Mouse (Mus musculus) forebrain, embryonic 14.5 days (tissue): ENCODE results near the gene Ppfibp1. TPM values are rescaled to one million over a fixed set of nuclear protein-coding genes. Genes with fewer than 3 reads are reported as not detected.

Experiments used
- ATAC-seq: fragments of 200-750 bp; cut with Nextera tagmentation; 2 replicates; pipeline ENCODE4 v1.8.0; 2017; ENCODE audit warnings: mild to moderate bottlenecking, moderate library complexity
- DNase-seq: peaks from one replicate; pipeline ENCODE4 v3.0.0-alpha.2; 2015; ENCODE audit warnings: low spot score
- H3K27ac ChIP-seq: fragments of 300-500 bp; sonication (generic); 2 replicates; pipeline ENCODE4 v1.5.1; 2014; ENCODE audit warnings: low read depth, mild to moderate bottlenecking, control low read depth, low read length, moderate library complexity
- H3K27me3 ChIP-seq: fragments of 300-500 bp; sonication (generic); replicated peaks from 2 replicates; pipeline ENCODE4 v1.6.1; 2014; ENCODE audit warnings: low read length, control low read depth, mixed read lengths; ENCODE audit not compliant: control insufficient read depth, insufficient read depth
- H3K36me3 ChIP-seq: fragments of 300-500 bp; sonication (generic); 2 replicates; pipeline ENCODE4 v1.6.1; 2014; ENCODE audit warnings: low read length, control low read depth; ENCODE audit not compliant: control insufficient read depth, insufficient read depth
- H3K4me1 ChIP-seq: fragments of 300-500 bp; sonication (generic); 2 replicates; pipeline ENCODE4 v1.6.1; 2014; ENCODE audit warnings: antibody characterized with exemption, low read length, control low read depth; ENCODE audit not compliant: control insufficient read depth, insufficient read depth
- H3K4me2 ChIP-seq: fragments of 300-500 bp; sonication (generic); 2 replicates; pipeline ENCODE4 v1.6.1; 2014; ENCODE audit warnings: mild to moderate bottlenecking, control low read depth, low read length
- H3K4me3 ChIP-seq: fragments of 300-500 bp; sonication (generic); 2 replicates; pipeline ENCODE4 v1.5.1; 2014; ENCODE audit warnings: low read depth, low read length, control low read depth
- H3K9ac ChIP-seq: fragments of 300-500 bp; sonication (generic); 2 replicates; pipeline ENCODE4 v1.6.1; 2014; ENCODE audit warnings: mild to moderate bottlenecking, low read length, control low read depth, moderate library complexity
- H3K9me3 ChIP-seq: fragments of 300-500 bp; sonication (generic); replicated peaks from 2 replicates; pipeline ENCODE4 v1.6.1; 2016; ENCODE audit warnings: low read length, control low read depth, mixed read lengths; ENCODE audit not compliant: control insufficient read depth
- WGBS: fragments of 180-500 bp; shearing (Covaris S2); extraction: QIAGEN DNeasy Blood & Tissue Kit; methylation state at CpG from one replicate; pipeline ENCODE4 v1.1.7; 2014; 5-methylcytosine and 5-hydroxymethylcytosine counted together
- polyA plus RNA-seq: library from polyadenylated mRNA; unstranded; fragments of >200 nt; fragmentation: Nextera tagmentation; extraction: Ambion mirVana; gene quantifications from 2 replicates; pipeline ENCODE4 v1.2.1, GENCODE M21; 2014

The Ppfibp1 gene
- polyA plus RNA-seq, 1 experiment from 2014 or later = 10.9 TPM

DNA sequence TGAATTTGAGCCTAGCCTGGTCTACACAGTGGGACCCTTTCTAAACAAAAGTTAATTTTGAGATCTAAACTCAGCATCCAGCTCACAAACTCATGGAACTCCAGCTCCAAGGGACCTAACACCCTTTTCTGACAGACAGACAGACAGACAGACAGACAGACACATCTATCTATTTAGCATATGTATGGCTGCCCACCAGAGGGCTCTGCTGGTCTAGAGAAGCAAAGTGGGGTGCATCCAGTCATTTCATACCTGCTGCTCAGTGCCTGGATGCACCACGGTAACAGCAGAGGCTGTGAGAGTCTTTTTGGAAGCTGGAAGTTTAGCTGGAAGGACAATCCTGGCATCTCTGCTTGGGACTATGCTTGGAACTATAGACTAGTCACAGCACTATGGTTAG is 125.3 kb downstream of the Ppfibp1 start:
- WGBS = 65% methylated on average over 1 of the region's 1 CpGs
- Histone ChIP-seq H3K4me2 (no peak overlapping the region), H3K27me3 (no peaks in the 10 kb centered on the region), H3K9me3 (no peaks in the 10 kb centered on the region), H3K9ac (no peak overlapping the region), H3K36me3 (no peaks in the 10 kb centered on the region), H3K27ac (no peak overlapping the region), H3K4me1 (no peaks in the 10 kb centered on the region), H3K4me3 (no peak overlapping the region)
- ATAC-seq (no peak), DNase-seq (no peak)

DNA sequence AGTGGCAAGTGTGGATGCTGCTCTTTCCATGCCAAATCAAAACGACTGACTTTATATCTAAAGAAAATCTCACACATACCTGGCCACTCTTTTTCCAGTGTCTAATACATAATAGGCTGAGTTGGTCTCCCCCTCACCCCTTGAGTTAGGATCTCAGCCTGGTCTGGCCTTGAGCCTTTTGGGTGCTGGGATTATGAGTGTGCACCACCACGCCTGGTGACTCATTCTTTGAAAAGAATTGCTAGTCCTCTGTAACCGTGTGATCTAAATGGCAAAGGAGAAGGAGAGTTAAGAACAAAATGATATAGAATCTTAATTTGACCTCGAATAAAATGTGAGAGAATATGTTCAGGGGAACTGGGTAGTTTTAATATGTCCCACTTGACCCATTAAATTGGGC is 129.6 kb downstream of the Ppfibp1 start:
- Histone ChIP-seq H3K4me3 (no peak overlapping the region), H3K4me1 (no peaks in the 10 kb centered on the region), H3K27me3 (no peaks in the 10 kb centered on the region), H3K4me2 (no peak overlapping the region), H3K9me3 (no peaks in the 10 kb centered on the region), H3K36me3 (no peaks in the 10 kb centered on the region), H3K27ac (no peak overlapping the region), H3K9ac (no peak overlapping the region)
- DNase-seq = no peak
- no peak for ATAC-seq
- 89% methylated on average over 4 of the region's 4 CpGs for WGBS

DNA sequence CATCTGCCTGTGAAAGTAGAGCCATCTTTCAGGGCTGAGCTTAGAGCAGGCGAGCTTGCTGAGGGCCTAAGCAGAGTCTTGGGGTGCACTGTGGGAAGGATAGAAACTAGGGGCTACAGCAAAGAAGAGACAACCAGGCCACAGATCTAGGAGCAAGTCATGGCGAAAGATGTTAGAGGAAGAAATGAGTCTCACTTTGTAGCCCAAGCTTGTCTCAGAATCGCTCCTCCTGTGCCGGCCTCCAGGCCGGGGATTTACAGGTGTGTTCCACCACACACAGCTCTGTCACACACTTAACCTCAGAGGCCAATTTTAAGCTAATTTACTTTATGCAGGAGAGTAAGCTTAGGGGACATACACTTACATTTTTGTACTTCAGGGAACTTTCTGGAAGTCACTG is 130.1 kb downstream of the Ppfibp1 start:
- Histone ChIP-seq H3K4me1 (no peaks in the 10 kb centered on the region), H3K9me3 (no peaks in the 10 kb centered on the region), H3K4me3 (no peak overlapping the region), H3K4me2 (no peak overlapping the region), H3K36me3 (no peaks in the 10 kb centered on the region), H3K9ac (no peak overlapping the region), H3K27me3 (no peaks in the 10 kb centered on the region), H3K27ac (no peak overlapping the region)
- ATAC-seq (no peak), DNase-seq (no peak)
- WGBS = 93% methylated on average over 5 of the region's 5 CpGs

GRCm38 (mm10) chr6:147021181-147021580 is 132.9 kb downstream of the Ppfibp1 start:
- ATAC-seq (no peak), DNase-seq (no peak)
- no peak overlapping the region for H3K4me2 ChIP-seq
- 93% methylated on average over 5 of the region's 5 CpGs for WGBS
- H3K36me3 ChIP-seq = no peaks in the 10 kb centered on the region
- H3K9me3 ChIP-seq = no peaks in the 10 kb centered on the region
- no peak overlapping the region for H3K9ac ChIP-seq
- H3K27me3 ChIP-seq = no peaks in the 10 kb centered on the region
- H3K27ac ChIP-seq = no peak overlapping the region
- H3K4me3 ChIP-seq = no peak overlapping the region
- H3K4me1 ChIP-seq = no peaks in the 10 kb centered on the region

- ATAC-seq (no peak), DNase-seq (no peak)
- Histone ChIP-seq H3K4me3 (no peak overlapping the region), H3K36me3 (no peaks in the 10 kb centered on the region), H3K9ac (no peak overlapping the region), H3K4me1 (no peaks in the 10 kb centered on the region), H3K27me3 (no peaks in the 10 kb centered on the region), H3K9me3 (no peaks in the 10 kb centered on the region), H3K27ac (no peak overlapping the region), H3K4me2 (no peak overlapping the region)
- 88% methylated on average over 16 of the region's 16 CpGs for WGBS
Observed at GRCm38 (mm10) chr6:147022375-147023132, 134.3 kb downstream of the Ppfibp1 start.

GRCm38 (mm10) chr6:147023133-147023395 is 134.8 kb downstream of the Ppfibp1 start:
- Histone ChIP-seq H3K9me3 (no peaks in the 10 kb centered on the region), H3K4me1 (no peaks in the 10 kb centered on the region), H3K9ac (no peak overlapping the region), H3K36me3 (no peaks in the 10 kb centered on the region), H3K4me3 (no peak overlapping the region), H3K27me3 (no peaks in the 10 kb centered on the region), H3K4me2 (no peak overlapping the region), H3K27ac (no peak overlapping the region)
- ATAC-seq (no peak), DNase-seq (no peak)
- 82% methylated on average over 2 of the region's 2 CpGs for WGBS

DNA sequence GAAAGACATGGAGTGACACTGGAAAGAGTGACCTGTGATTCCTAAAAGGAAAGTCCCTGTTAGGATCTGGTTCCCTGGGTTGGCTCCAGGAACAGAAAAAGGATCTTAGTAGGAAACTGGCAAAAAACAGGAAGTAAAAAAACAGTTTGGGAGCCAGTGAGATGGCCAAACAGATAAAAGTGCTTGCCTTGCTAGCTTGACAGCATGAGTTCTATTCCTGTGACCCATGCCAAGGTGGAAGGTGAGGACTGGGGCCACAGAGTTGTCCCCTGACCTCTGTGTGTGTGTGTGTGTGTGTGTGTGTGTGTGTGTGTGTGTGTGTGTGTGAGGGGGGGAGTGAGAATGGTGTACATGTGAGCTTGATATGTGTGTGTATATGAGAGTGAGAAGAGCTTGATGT is 135.3 kb downstream of the Ppfibp1 start:
- no peak for DNase-seq
- H3K9ac ChIP-seq = no peak overlapping the region

DNA sequence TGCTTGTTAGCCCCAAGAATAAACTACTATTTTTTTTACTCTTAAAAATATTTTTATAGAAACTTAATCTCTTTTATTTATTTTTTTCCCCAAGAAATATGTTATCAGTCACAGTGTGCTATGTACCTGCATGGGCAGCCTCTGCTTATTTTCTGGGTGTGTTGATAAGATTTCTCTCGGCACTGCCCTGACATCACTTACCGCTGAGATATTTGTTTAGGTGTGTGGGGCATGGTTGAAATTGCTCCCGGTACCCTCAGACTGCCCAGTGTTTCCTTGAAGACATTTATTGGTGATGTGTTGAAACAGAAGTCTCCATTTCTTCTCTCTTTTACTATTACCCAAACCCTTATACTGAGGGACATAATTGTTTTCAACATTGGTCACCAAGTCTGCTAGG is 136.5 kb downstream of the Ppfibp1 start:
- Histone ChIP-seq H3K9ac (no peak overlapping the region), H3K4me3 (no peak overlapping the region), H3K9me3 (no peaks in the 10 kb centered on the region), H3K36me3 (no peaks in the 10 kb centered on the region), H3K4me1 (no peaks in the 10 kb centered on the region), H3K27me3 (no peaks in the 10 kb centered on the region), H3K27ac (no peak overlapping the region), H3K4me2 (no peak overlapping the region)
- ATAC-seq (no peak), DNase-seq (no peak)
- 91% methylated on average over 3 of the region's 3 CpGs for whole genome bisulfite sequencing

More for the DNA sequence above, 135.3 kb downstream of the Ppfibp1 start:
- no peak overlapping the region for H3K4me3 ChIP-seq
- H3K27me3 ChIP-seq = no peaks in the 10 kb centered on the region
- no peaks in the 10 kb centered on the region for H3K9me3 ChIP-seq
- ATAC-seq = no peak
- H3K36me3 ChIP-seq = no peaks in the 10 kb centered on the region
- H3K4me1 ChIP-seq = no peaks in the 10 kb centered on the region
- H3K27ac ChIP-seq = no peak overlapping the region
- H3K4me2 ChIP-seq = no peak overlapping the region

DNA sequence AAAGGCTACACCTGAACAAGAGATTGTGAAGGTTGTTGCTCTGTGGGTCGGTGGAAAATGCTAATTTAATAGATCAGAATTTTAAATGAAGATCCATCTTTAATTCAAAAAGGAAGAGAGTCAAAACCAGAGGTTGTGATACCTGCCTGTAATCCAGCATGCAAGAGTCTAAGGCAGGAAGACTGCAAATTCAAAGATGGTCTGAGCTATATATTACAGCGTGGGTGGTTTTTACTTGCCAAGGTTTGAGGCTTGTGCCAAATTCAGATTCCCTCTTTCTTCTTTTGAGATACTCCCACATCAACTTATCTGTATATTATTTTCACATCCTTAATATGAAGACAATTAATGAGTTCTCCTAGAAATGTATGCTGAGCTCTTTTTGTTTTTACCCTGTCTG is 140.1 kb downstream of the Ppfibp1 start:
- ATAC-seq = no peak
- no peak overlapping the region for H3K9ac ChIP-seq

More for the DNA sequence above, 140.1 kb downstream of the Ppfibp1 start:
- Histone ChIP-seq H3K36me3 (no peaks in the 10 kb centered on the region), H3K4me3 (no peak overlapping the region), H3K4me1 (no peaks in the 10 kb centered on the region), H3K27ac (no peak overlapping the region), H3K27me3 (no peaks in the 10 kb centered on the region), H3K9me3 (no peaks in the 10 kb centered on the region), H3K4me2 (no peak overlapping the region)
- WGBS = 88% methylated on average over 2 of the region's 2 CpGs
- DNase-seq = no peak
